Mouse (Mus musculus): ENCODE results near the gene Prkch.

DNA sequence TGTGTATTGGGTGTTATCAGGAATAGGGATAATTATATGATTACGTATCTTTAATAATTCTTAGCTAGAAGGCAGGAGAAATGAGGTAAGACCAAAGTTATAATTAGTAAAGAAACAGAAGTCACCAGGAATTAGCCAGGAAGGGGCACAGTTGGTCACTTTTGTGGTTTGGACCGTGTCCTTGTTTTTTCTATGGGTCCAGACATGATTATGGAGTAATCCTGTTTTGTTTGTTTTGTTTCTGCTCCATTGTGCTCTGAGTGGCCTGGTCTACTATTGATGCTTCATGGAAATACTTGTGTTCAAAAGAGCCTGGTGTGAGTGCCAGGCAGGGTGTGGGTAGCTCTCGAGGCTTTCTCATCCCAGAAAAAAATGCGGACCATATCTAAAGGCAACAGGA, 230.9 kb downstream of the Prkch start:
- TF ChIP-seq CTCF (IDR thresholded peaks at IDR 0.05; ENCODE audit: low read depth) (no peak), EP300 (optimal IDR thresholded peaks at IDR 0.05) (no peak)

All from stomach, postnatal 0 days (tissue).